Mouse (Mus musculus): ENCODE results near the gene Abhd17b.
"Not testable (repeated sequence)": the region's sequence is repeated elsewhere in the genome, so short reads cannot be mapped to it uniquely, and the experiment has no call there.

Gene Abhd17b

GRCm38 (mm10) chr19:21652285-21653171, 457 bp upstream of the Abhd17b start, which contains the start of gene 1110059E24Rik:
TSS of gene 1110059E24Rik (minus strand) at chr19:21652976.
- peak; percentile 99 for DNase-seq (ENCODE audit: low read depth, low spot score)

- no peak for DNase-seq (ENCODE audit: low read depth, low spot score)
Measured at GRCm38 (mm10) chr19:21654788-21655187, 1.8 kb downstream of the Abhd17b start.

GRCm38 (mm10) chr19:21660734-21661133, 7.7 kb downstream of the Abhd17b start:
- no peak for DNase-seq (ENCODE audit: low read depth, low spot score)

GRCm38 (mm10) chr19:21663756-21664456, 10.9 kb downstream of the Abhd17b start:
- peak; percentile 78 for DNase-seq (ENCODE audit: low read depth, low spot score)

GRCm38 (mm10) chr19:21669650-21670049, 16.7 kb downstream of the Abhd17b start:
- no peak for DNase-seq (ENCODE audit: low read depth, low spot score)

- no peak for DNase-seq (ENCODE audit: low read depth, low spot score)
Measured at GRCm38 (mm10) chr19:21674354-21675096, 21.5 kb downstream of the Abhd17b start.

- no peak for DNase-seq (ENCODE audit: low read depth, low spot score)
Measured at GRCm38 (mm10) chr19:21680091-21680490, 27.1 kb downstream of the Abhd17b start.

- DNase-seq (ENCODE audit: low read depth, low spot score) = no peak
Measured at GRCm38 (mm10) chr19:21680986-21681385, 28.0 kb downstream of the Abhd17b start.

GRCm38 (mm10) chr19:21713260-21714031, 60.5 kb downstream of the Abhd17b start:
- peak; percentile 53 for DNase-seq (ENCODE audit: low read depth, low spot score)

- DNase-seq (ENCODE audit: low read depth, low spot score) = peak; percentile 19
Measured at GRCm38 (mm10) chr19:21714278-21714883, 61.4 kb downstream of the Abhd17b start.

- no peak for DNase-seq (ENCODE audit: low read depth, low spot score)
Measured at GRCm38 (mm10) chr19:21715005-21715442, 62.0 kb downstream of the Abhd17b start.

GRCm38 (mm10) chr19:21715515-21715914, 62.5 kb downstream of the Abhd17b start:
- no peak for DNase-seq (ENCODE audit: low read depth, low spot score)

GRCm38 (mm10) chr19:21716456-21716855, 63.5 kb downstream of the Abhd17b start:
- peak; percentile 44 for DNase-seq (ENCODE audit: low read depth, low spot score)

- DNase-seq (ENCODE audit: low read depth, low spot score) = no peak
Measured at GRCm38 (mm10) chr19:21719206-21719605, 66.2 kb downstream of the Abhd17b start.

GRCm38 (mm10) chr19:21720950-21721349, 68.0 kb downstream of the Abhd17b start:
- no peak for DNase-seq (ENCODE audit: low read depth, low spot score)

GRCm38 (mm10) chr19:21723280-21723679, 70.3 kb downstream of the Abhd17b start:
- DNase-seq (ENCODE audit: low read depth, low spot score) = not testable (repeated sequence)

GRCm38 (mm10) chr19:21723911-21724655, 71.1 kb downstream of the Abhd17b start:
- no peak for DNase-seq (ENCODE audit: low read depth, low spot score)

GRCm38 (mm10) chr19:21725168-21725567, 72.2 kb downstream of the Abhd17b start:
- peak; percentile 31 for DNase-seq (ENCODE audit: low read depth, low spot score)

- no peak for DNase-seq (ENCODE audit: low read depth, low spot score)
Measured at GRCm38 (mm10) chr19:21727081-21727480, 74.1 kb downstream of the Abhd17b start.

- no peak for DNase-seq (ENCODE audit: low read depth, low spot score)
Measured at GRCm38 (mm10) chr19:21728342-21728741, 75.4 kb downstream of the Abhd17b start.
